Mouse (Mus musculus) lung, postnatal 0 days (tissue): Measurements from ENCODE around the gene Gm14862.

Source experiments
- CTCF ChIP-seq: IDR thresholded peaks from 2 replicates; pipeline ENCODE4 v1.5.1; 2016; ENCODE audit warnings: antibody characterized with exemption, mild to moderate bottlenecking
- EP300 ChIP-seq: IDR thresholded peaks from 2 replicates; pipeline ENCODE4 v1.6.1; 2016; ENCODE audit warnings: antibody characterized with exemption, mild to moderate bottlenecking, control low read depth

GRCm38 (mm10) chrX:9257831-9258230, 1.1 kb upstream of the Gm14862 start:
- TF ChIP-seq CTCF = no peak
- no peak for TF ChIP-seq EP300
